Mouse (Mus musculus) olfactory bulb, adult 2 months (tissue): Measurements from ENCODE around the gene Eid2.

Experiments used
- CTCF ChIP-seq: fragments of 200-500 bp; IDR thresholded peaks from 2 replicates; pipeline ENCODE4 v1.5.1; 2012; ENCODE audit warnings: low read depth, mild to moderate bottlenecking, low read length, moderate library complexity; ENCODE audit not compliant: insufficient read depth
- POLR2A ChIP-seq: fragments of 200-500 bp; IDR thresholded peaks from 2 replicates; pipeline ENCODE4 v1.6.1; 2012; ENCODE audit warnings: mild to moderate bottlenecking, low read depth, low read length, moderate library complexity; ENCODE audit not compliant: insufficient read depth

GRCm38 (mm10) chr7:28268576-28268975 lies 895 bp downstream of the Eid2 start:
- TF ChIP-seq CTCF = no peak
- TF ChIP-seq POLR2A = no peak
